Mouse (Mus musculus) cerebellum, adult 2 months (tissue): ENCODE measurements around the gene Parp14. TPM values are rescaled to one million over a fixed set of nuclear protein-coding genes. Genes with fewer than 3 reads are reported as not detected.

Experiments used
- DNase-seq, 2 experiments: peaks; one replicate each; pipeline ENCODE4 v3.0.0; 2021
- H3K27ac ChIP-seq: fragments of 200-500 bp; 2 replicates; pipeline ENCODE4 v1.5.1; 2012; ENCODE audit warnings: low read length, control low read depth, inconsistent platforms; ENCODE audit not compliant: insufficient read depth
- H3K27me3 ChIP-seq: fragments of 200-500 bp; 2 replicates; pipeline ENCODE4 v1.6.1; 2012; ENCODE audit warnings: inconsistent platforms, mild to moderate bottlenecking, low read length, moderate library complexity; ENCODE audit not compliant: control insufficient read depth, insufficient read depth
- H3K4me1 ChIP-seq: fragments of 200-500 bp; 2 replicates; pipeline ENCODE4 v1.6.1; 2011; ENCODE audit warnings: low read length; ENCODE audit not compliant: control insufficient read depth, insufficient read depth
- H3K4me3 ChIP-seq: fragments of 200-500 bp; replicated peaks from 2 replicates; pipeline ENCODE3; 2011; ENCODE audit warnings: mild to moderate bottlenecking, low read depth, low read length, control low read depth; ENCODE audit not compliant: insufficient read depth
- CTCF ChIP-seq: fragments of 200-500 bp; IDR thresholded peaks from 2 replicates; pipeline ENCODE4 v1.5.1; 2011; ENCODE audit warnings: low read depth, mild to moderate bottlenecking, control low read depth, low read length, moderate library complexity, borderline replicate concordance; ENCODE audit not compliant: insufficient read depth
- POLR2A ChIP-seq: fragments of 200-500 bp; IDR thresholded peaks from 2 replicates; pipeline ENCODE4 v1.6.1; 2011; ENCODE audit warnings: low read length, control low read depth, borderline replicate concordance; ENCODE audit not compliant: insufficient read depth
- WGBS: fragments of 180-500 bp; shearing (Covaris S2); methylation state at CpG from one replicate; pipeline ENCODE4 v1.1.7; 2018; 5-methylcytosine and 5-hydroxymethylcytosine counted together
- polyA plus RNA-seq: library from polyadenylated mRNA; depleted of rRNA; stranded (reverse); fragments of >200 nt; gene quantifications from 2 replicates; pipeline ENCODE4 v1.2.3, GENCODE M21; 2012

The Parp14 gene
- polyA plus RNA-seq, 1 experiment = 1.2 TPM

DNA sequence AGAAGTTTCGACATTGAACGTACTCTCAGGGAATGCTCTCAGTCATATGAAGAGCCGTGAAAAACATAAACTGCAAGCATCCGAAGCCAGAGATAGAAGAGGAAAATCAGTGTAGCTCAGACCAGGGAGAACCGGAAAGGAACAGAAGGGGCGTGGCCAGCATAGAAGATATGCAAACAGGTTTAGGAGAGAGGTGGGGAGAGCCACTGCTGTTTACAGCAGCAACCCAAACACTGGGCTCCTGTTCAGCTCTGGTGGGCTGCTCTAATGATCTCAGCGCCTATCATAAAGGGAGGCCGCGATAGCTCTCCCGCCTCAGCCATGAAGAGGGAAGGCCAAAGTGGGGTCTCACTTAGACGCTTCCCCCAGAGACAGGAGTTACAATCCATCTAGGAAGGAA, 3.6 kb downstream of the Parp14 start:
- DNase-seq = no peak
- no peaks in the 10 kb centered on the region; the same call in 1 of the 2 replicates for H3K27me3 ChIP-seq
- 87% methylated on average over 11 of the region's 11 CpGs for WGBS
- no peak overlapping the region for H3K4me3 ChIP-seq
- H3K4me1 ChIP-seq = no peaks in the 10 kb centered on the region
- no peak overlapping the region for H3K27ac ChIP-seq
- TF ChIP-seq CTCF = no peak
- no peak for TF ChIP-seq POLR2A

DNA sequence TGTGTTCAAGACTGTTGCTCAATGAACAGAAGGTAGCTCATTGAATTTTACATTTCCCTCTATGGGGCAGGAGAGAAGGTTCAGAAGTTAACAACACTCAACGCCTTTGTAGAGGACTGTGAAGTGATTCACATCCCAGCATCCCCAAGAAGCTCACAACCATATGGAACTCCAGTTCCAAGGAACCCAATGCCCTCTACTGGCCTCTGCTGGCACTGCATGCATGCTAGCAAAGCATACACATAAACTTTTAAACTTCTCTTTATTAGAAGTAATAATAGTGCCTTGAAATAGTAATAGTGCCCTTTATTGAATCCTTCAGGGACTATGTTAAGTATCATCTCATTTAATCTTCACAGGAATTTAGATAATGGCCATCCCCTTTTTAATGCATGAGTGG, 9.3 kb downstream of the Parp14 start:
- no peaks in the 10 kb centered on the region for H3K4me1 ChIP-seq
- H3K27ac ChIP-seq = no peak overlapping the region
- 90% methylated on average over 1 of the region's 1 CpGs for WGBS
- no peak overlapping the region for H3K4me3 ChIP-seq
- TF ChIP-seq POLR2A = no peak
- TF ChIP-seq CTCF = no peak
- H3K27me3 ChIP-seq = no peaks in the 10 kb centered on the region
- DNase-seq = no peak

DNA sequence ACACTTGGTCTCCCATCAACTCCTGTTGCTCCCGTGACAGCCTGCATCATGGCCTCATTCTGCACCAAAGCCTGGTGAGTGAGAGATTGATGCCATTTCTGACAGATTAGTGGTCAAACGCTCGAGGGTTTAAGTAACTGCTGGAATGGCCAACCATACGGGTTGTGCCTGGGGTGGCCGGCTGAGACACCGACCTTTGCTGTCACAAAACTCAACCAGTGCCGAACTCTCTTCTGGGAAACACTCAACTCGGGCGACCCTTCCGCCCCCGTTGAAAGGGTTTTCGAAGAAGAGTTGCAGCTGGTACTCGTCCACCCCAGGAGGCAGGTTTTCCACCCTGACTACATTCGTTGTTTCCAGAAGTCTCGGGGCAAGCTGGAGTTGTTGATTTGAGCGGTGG, 11.1 kb downstream of the Parp14 start:
- no peak for TF ChIP-seq POLR2A
- no peak for TF ChIP-seq CTCF
- H3K27ac ChIP-seq = no peak overlapping the region
- H3K4me1 ChIP-seq = no peaks in the 10 kb centered on the region
- DNase-seq = no peak
- no peaks in the 10 kb centered on the region for H3K27me3 ChIP-seq
- 82% methylated on average over 16 of the region's 16 CpGs for WGBS
- H3K4me3 ChIP-seq = no peak overlapping the region

DNA sequence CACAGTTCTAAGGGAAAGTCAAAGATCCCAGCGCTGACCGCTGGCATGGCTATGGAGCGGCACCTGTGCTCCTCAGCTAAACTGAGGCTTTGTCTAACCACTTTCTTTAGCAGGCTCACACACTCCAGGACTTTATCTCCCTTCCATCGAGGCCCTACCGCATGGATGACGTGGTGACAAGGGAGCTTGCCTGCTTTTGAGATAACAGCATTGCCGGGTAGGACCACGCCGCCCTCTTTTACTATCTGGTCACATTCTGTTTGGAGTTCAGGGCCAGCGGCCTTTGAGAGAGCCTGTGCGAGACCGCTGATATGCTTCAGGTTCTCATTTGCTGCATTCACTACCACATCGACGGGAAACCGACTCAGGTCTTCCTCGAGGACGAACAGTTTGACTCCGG, 14.6 kb downstream of the Parp14 start:
- 94% methylated on average over 18 of the region's 18 CpGs for WGBS

GRCm38 (mm10) chr16:35855846-35856245, 15.5 kb downstream of the Parp14 start:
- TF ChIP-seq CTCF = no peak
- TF ChIP-seq POLR2A = no peak
- Histone ChIP-seq H3K27me3 (no peaks in the 10 kb centered on the region), H3K4me1 (no peaks in the 10 kb centered on the region), H3K27ac (no peak overlapping the region), H3K4me3 (no peak overlapping the region)
- 45% methylated on average over 4 of the region's 4 CpGs for WGBS
- no peak for DNase-seq

More for the DNA sequence above, 14.6 kb downstream of the Parp14 start:
- DNase-seq = no peak
- Histone ChIP-seq H3K27ac (no peak overlapping the region), H3K27me3 (no peaks in the 10 kb centered on the region), H3K4me3 (no peak overlapping the region), H3K4me1 (no peaks in the 10 kb centered on the region)
- TF ChIP-seq CTCF (no peak), POLR2A (no peak)

DNA sequence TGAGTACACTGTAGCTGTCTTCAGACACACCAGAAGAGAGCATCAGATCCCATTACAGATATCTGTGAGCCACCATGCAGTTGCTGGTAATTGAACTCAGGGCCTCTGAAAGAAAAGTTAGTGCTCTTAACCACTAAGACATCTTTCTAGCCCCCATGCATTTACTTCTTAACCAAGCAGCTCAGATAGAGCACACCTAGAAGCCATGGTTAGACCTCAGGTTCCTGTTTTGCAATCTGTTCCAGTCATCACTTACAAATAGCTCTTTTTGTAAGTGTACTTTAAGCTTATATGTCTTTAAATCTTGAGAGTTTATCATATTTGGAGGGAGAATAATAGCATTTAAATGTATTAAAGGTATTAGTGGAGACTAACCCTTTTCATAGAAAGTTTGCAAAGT, 24.2 kb downstream of the Parp14 start:
- no peaks in the 10 kb centered on the region for H3K27me3 ChIP-seq
- H3K27ac ChIP-seq = no peak overlapping the region
- DNase-seq = no peak
- no peak overlapping the region for H3K4me3 ChIP-seq
- TF ChIP-seq POLR2A = no peak
- no peak for TF ChIP-seq CTCF
- H3K4me1 ChIP-seq = no peaks in the 10 kb centered on the region

DNA sequence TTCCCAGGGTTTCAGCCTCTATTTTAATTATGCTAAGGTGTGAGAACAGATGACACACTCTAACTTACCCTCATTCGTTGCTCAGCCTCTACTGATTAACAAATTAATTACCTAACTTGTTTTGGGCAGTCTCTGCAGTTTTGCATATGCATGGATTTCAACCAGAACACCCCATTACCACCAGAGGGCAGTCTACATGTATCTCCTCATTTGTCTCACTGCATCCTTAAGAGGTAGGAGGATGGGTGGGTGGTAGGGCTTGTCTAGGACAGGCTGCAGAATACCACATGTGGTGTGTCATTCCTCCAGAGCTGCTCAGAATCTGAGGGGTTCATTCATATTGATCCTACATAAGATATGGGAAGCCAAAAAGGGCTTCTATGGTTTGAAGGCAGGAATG, 31.7 kb downstream of the Parp14 start:
- TF ChIP-seq POLR2A = no peak
- peak; percentile 50; the same call in 1 of the 2 replicates for TF ChIP-seq CTCF

DNA sequence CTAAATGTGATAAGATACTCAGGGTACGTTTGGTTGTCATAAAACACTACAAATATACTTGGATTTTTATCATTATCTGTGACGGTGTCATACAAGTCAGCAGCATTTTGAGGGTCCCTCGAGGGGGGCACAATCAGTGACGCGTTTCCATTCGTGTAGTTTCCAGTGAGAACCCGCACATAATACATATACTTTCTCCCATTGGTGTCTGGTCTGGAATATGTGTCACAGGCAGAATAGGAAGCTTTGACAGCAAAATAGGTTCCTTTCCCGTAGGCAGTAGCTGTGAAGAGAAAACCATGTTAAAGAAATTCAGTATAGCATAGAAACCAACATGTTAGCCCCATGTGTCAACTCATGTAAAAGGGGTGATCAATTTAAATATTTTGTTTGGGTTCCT, 36.7 kb downstream of the Parp14 start:
- no peak overlapping the region for H3K4me3 ChIP-seq
- 92% methylated on average over 8 of the region's 8 CpGs for WGBS
- DNase-seq = no peak
- H3K4me1 ChIP-seq = no peaks in the 10 kb centered on the region
- TF ChIP-seq POLR2A = no peak
- no peak for TF ChIP-seq CTCF
- H3K27ac ChIP-seq = no peak overlapping the region
- H3K27me3 ChIP-seq = no peaks in the 10 kb centered on the region

More for the DNA sequence above, 31.7 kb downstream of the Parp14 start:
- no peaks in the 10 kb centered on the region for H3K27me3 ChIP-seq
- peak in 1 of 2 experiments; percentile 27 for DNase-seq
- no peak overlapping the region for H3K4me3 ChIP-seq
- WGBS = 16% methylated on average over 1 of the region's 1 CpGs
- H3K4me1 ChIP-seq = no peaks in the 10 kb centered on the region
- H3K27ac ChIP-seq = no peak overlapping the region
